Mouse (Mus musculus) B cell, adult 67 days (primary cell): ENCODE results near the gene Slc25a14. TPM values are rescaled to one million over a fixed set of nuclear protein-coding genes. Genes with fewer than 3 reads are reported as not detected.

Source experiments
- total RNA-seq, 2 experiments: library from RNA; stranded (reverse); gene quantifications; 4 replicates each; pipeline ENCODE4 v1.2.4; 2023

The Slc25a14 gene
- 1 to 10 TPM; 5.6 to 5.9 TPM for total RNA-seq

GRCm38 (mm10) chrX:48623379-48624053, at the start of gene Slc25a14:
Slc25a14 (plus strand) TSS chrX:48623413.

GRCm38 (mm10) chrX:48594099-48594760, 29.0 kb upstream of the Slc25a14 start, which contains the start of gene Zfp280c:
Zfp280c (minus strand) TSS chrX:48594504.

GRCm38 (mm10) chrX:48674171-48674570, 51.0 kb downstream of the Slc25a14 start, which contains the start of gene Gpr119:
Gpr119 (minus strand) TSS chrX:48674478.

DNA sequence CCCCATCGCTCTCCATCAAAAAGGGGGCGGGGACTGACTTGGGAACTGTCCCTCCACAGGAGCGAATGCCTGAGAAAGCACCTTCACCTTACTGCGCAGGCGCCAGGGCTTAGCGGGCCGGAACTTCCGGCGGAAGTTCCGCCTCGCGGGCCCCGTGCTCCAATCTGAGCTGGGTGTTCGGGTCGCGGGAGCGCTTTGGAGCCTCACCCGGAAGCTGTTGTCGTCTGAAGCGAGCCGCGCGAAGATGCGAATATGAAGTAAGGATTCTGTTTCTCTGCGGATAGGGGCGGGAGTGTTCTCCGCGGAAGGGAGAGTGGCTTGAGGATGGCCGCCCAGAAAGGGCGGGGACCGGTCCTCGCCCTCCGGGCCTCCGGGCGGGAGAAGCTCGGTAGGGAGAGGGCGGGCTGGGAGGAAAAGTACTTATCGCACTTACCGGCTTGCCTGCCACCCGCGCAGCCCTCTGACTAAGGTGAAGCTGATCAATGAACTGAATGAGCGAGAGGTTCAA, 71.7 kb downstream of the Slc25a14 start, which contains the start of gene Rbmx2:
Gene Rbmx2 (plus strand): TSS at position 141 of the 508 bp plus-strand sequence.

Other genes with a start within 250 kb of the Slc25a14 start
- gene Elf4, start 160.3 kb upstream of the Slc25a14 start, total RNA-seq: 100 to 1,000 TPM in 1 of 2 experiments, 10 to 100 TPM in 1; 96.8 to 118 TPM
- gene Aifm1, start 109.8 kb upstream of the Slc25a14 start, total RNA-seq: 10 to 100 TPM; 23.5 to 24.3 TPM
- not detected for gene Rab33a, start 104.1 kb upstream of the Slc25a14 start, total RNA-seq
- 10 to 100 TPM; 26.8 to 29.4 TPM for gene Zfp280c, start 28.9 kb upstream of the Slc25a14 start, total RNA-seq
- not detected for gene Gpr119, start 51.1 kb downstream of the Slc25a14 start, total RNA-seq
- gene Rbmx2, start 71.6 kb downstream of the Slc25a14 start, total RNA-seq: 1 to 10 TPM; 6.6 to 9.4 TPM